Mouse (Mus musculus) c-Kit-positive CD71-negative TER-119-negative erythroid progenitor cells, embryonic 14.5 days (primary cell): ENCODE results near the gene Dus3l.

Source experiments
- DNase-seq: peaks from one replicate; pipeline ENCODE4 v3.0.0-alpha.2; 2013; ENCODE audit warnings: low read depth

Gene Dus3l

GRCm38 (mm10) chr17:56754271-56755185 lies 10.0 kb upstream of the Dus3l start:
- DNase-seq = no peak

- DNase-seq = no peak
These were observed 7.7 kb upstream of the Dus3l start for GRCm38 (mm10) chr17:56756703-56757399.

GRCm38 (mm10) chr17:56757416-56758123 lies 7.0 kb upstream of the Dus3l start, which contains the start of gene Nrtn:
Gene Nrtn, minus strand, starts transcription at chr17:56757530.
- peak; percentile 60 for DNase-seq

GRCm38 (mm10) chr17:56758132-56758531 lies 6.4 kb upstream of the Dus3l start:
- DNase-seq = peak; percentile 66

GRCm38 (mm10) chr17:56759261-56759660 lies 5.3 kb upstream of the Dus3l start:
- DNase-seq = no peak

GRCm38 (mm10) chr17:56761077-56761476 lies 3.5 kb upstream of the Dus3l start:
- DNase-seq = no peak

- peak; percentile 83 for DNase-seq
These were observed 2.6 kb upstream of the Dus3l start for GRCm38 (mm10) chr17:56761991-56762410.

GRCm38 (mm10) chr17:56762769-56763731 lies 1.5 kb upstream of the Dus3l start:
- peak; percentile 88 for DNase-seq

GRCm38 (mm10) chr17:56763741-56764250 lies 761 bp upstream of the Dus3l start:
- DNase-seq = no peak

GRCm38 (mm10) chr17:56765431-56765830 lies 874 bp downstream of the Dus3l start:
- DNase-seq = no peak

GRCm38 (mm10) chr17:56766631-56767405 lies 2.3 kb downstream of the Dus3l start:
- DNase-seq = no peak

GRCm38 (mm10) chr17:56767531-56768135 lies 3.1 kb downstream of the Dus3l start:
- DNase-seq = no peak

GRCm38 (mm10) chr17:56768941-56769340 lies 4.4 kb downstream of the Dus3l start:
- DNase-seq = no peak

GRCm38 (mm10) chr17:56769950-56770349 lies 5.4 kb downstream of the Dus3l start, which contains the start of gene Prr22:
Gene Prr22, plus strand, starts transcription at chr17:56770250.
- no peak for DNase-seq

- DNase-seq = no peak
These were observed 13.0 kb downstream of the Dus3l start for GRCm38 (mm10) chr17:56777568-56777967.

- no peak for DNase-seq
These were observed 14.3 kb downstream of the Dus3l start for GRCm38 (mm10) chr17:56778779-56779362.

- no peak for DNase-seq
These were observed 15.9 kb downstream of the Dus3l start for GRCm38 (mm10) chr17:56780291-56780978.

- no peak for DNase-seq
These were observed 24.3 kb downstream of the Dus3l start for GRCm38 (mm10) chr17:56788886-56789285.

GRCm38 (mm10) chr17:56789286-56789685 lies 24.7 kb downstream of the Dus3l start:
- no peak for DNase-seq
